Mouse (Mus musculus): ENCODE measurements around the gene Btnl1. TPM values are rescaled to one million over a fixed set of nuclear protein-coding genes. Genes with fewer than 3 reads are reported as not detected.

Gene Btnl1
- polyA plus RNA-seq (2017; shearing (Covaris generic)): not detected

GRCm38 (mm10) chr17:34376847-34377246 is at the start of gene Btnl1:
Gene Btnl1 (plus strand): TSS chr17:34377132.

GRCm38 (mm10) chr17:34354539-34354938 is 22.4 kb upstream of the Btnl1 start, which contains the start of gene Btnl2:
Gene Btnl2 (plus strand): TSS chr17:34354822.

DNA sequence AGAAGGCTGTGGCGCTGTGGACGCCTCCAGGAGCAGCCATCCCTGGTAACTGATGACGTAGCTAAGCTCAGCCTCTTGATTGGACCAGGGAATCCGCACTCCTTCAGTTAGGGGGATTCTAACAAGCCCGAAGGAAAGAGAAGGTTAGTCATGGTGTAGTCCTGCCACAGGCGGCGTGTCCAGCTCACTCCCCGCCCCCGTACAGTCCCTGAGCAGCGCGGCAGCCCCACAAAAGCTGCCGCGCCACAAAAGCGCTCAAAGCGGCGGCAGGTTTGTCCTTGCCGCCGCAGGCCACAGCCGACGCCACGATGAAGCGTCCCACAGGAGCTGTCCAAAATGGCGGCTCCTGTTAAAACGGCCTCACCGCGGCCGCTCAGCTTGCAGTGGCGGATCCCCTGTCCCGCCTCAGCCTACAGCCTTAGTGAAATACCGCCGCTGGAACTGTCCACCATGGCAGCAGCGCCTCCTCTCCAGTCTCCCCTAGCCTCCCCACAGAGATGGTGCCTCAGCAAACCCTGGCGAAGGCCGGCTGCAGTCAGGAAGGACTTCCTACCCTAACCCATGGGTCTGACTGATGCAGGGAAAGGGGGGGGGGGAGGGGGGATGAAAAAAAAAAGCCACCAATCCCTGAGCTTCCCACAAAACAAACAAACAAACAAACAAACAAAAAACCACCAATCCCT is 21.9 kb downstream of the Btnl1 start, which contains the start of gene BC051142:
Gene BC051142, plus strand, starts transcription at position 110 of the 683 bp plus-strand sequence.

Other genes with a start within 250 kb of the Btnl1 start
- gene H2-DMb2, start 233.8 kb upstream of the Btnl1 start, polyA plus RNA-seq (2017; shearing (Covaris generic)): 10 to 100 TPM in 1 of 2 experiments, 1 to 10 TPM in 1; 6.4 to 25.9 TPM
- 10 to 100 TPM in 1 of 2 experiments, 1 to 10 TPM in 1; 3.4 to 17.2 TPM for gene H2-DMb1, start 224.1 kb upstream of the Btnl1 start, polyA plus RNA-seq (2017; shearing (Covaris generic))
- 100 to 1,000 TPM; 385 to 581 TPM for gene Tap1, start 189.6 kb upstream of the Btnl1 start, polyA plus RNA-seq (2017; shearing (Covaris generic))
- 100 to 1,000 TPM; 596 to 730 TPM for gene Psmb9, start 189.4 kb upstream of the Btnl1 start, polyA plus RNA-seq (2017; shearing (Covaris generic))
- gene Psmb8, start 179.4 kb upstream of the Btnl1 start, polyA plus RNA-seq (2017; shearing (Covaris generic)): 1,000 to 10,000 TPM; 1,449 to 1,599 TPM
- gene Tap2, start 173.6 kb upstream of the Btnl1 start, polyA plus RNA-seq (2017; shearing (Covaris generic)): 100 to 1,000 TPM; 207 to 347 TPM
- gene H2-Ob, start 138.2 kb upstream of the Btnl1 start, polyA plus RNA-seq (2017; shearing (Covaris generic)): 10 to 100 TPM; 22.8 to 55.0 TPM
- gene H2-Ab1, start 119.4 kb upstream of the Btnl1 start, polyA plus RNA-seq (2017; shearing (Covaris generic)): 10 to 100 TPM; 40.5 to 91.7 TPM
- 10 to 100 TPM; 26.9 to 81.9 TPM for gene H2-Aa, start 89.3 kb upstream of the Btnl1 start, polyA plus RNA-seq (2017; shearing (Covaris generic))
- gene H2-Eb1, start 71.3 kb upstream of the Btnl1 start, polyA plus RNA-seq (2017; shearing (Covaris generic)): 10 to 100 TPM; 30.6 to 66.6 TPM
- not detected for gene H2-Eb2, start 51.5 kb upstream of the Btnl1 start, polyA plus RNA-seq (2017; shearing (Covaris generic))
- gene Btnl2, start 22.3 kb upstream of the Btnl1 start, polyA plus RNA-seq (2017; shearing (Covaris generic)): under 1 TPM in 1 of 2 experiments, not detected in 1; 0.32 TPM
- gene BC051142, start 21.7 kb downstream of the Btnl1 start, polyA plus RNA-seq (2017; shearing (Covaris generic)): under 1 TPM in 1 of 2 experiments, not detected in 1; 0.29 TPM
- under 1 TPM; 0.52 to 0.63 TPM for gene Btnl4, start 100.2 kb downstream of the Btnl1 start, polyA plus RNA-seq (2017; shearing (Covaris generic))
- 1 to 10 TPM in 1 of 2 experiments, not detected in 1; 1.0 TPM for gene Btnl6, start 140.2 kb downstream of the Btnl1 start, polyA plus RNA-seq (2017; shearing (Covaris generic))
- 1 to 10 TPM in 1 of 2 experiments, under 1 TPM in 1; 0.19 to 1.1 TPM for gene Notch4, start 187.1 kb downstream of the Btnl1 start, polyA plus RNA-seq (2017; shearing (Covaris generic))
- 100 to 1,000 TPM; 254 to 344 TPM for gene Gpsm3, start 212.7 kb downstream of the Btnl1 start, polyA plus RNA-seq (2017; shearing (Covaris generic))
- gene Pbx2, start 214.1 kb downstream of the Btnl1 start, polyA plus RNA-seq (2017; shearing (Covaris generic)): 10 to 100 TPM; 16.3 to 23.4 TPM
- 1 to 10 TPM; 1.6 to 2.9 TPM for gene Ager, start 220.7 kb downstream of the Btnl1 start, polyA plus RNA-seq (2017; shearing (Covaris generic))
- gene Rnf5, start 226.6 kb downstream of the Btnl1 start, polyA plus RNA-seq (2017; shearing (Covaris generic)): 10 to 100 TPM; 80.3 to 84.2 TPM
- gene Agpat1, start 227.1 kb downstream of the Btnl1 start, polyA plus RNA-seq (2017; shearing (Covaris generic)): 10 to 100 TPM; 17.4 to 28.1 TPM
- gene Egfl8, start 238.8 kb downstream of the Btnl1 start, polyA plus RNA-seq (2017; shearing (Covaris generic)): 1 to 10 TPM in 1 of 2 experiments, under 1 TPM in 1; 0.29 to 2.0 TPM

All from activated CD4-positive, CD25-positive, alpha-beta regulatory T cell (primary cell).